Mouse (Mus musculus): ENCODE measurements around the gene Dusp3.

GRCm38 (mm10) chr11:101991813-101992212 lies 5.0 kb upstream of the Dusp3 start:
- no peak for TF ChIP-seq CTCF (IDR thresholded peaks at IDR 0.05)
- TF ChIP-seq EP300 (IDR thresholded peaks at IDR 0.05; ENCODE audit: insufficient read depth, low read depth, low read length), result no peak
- TF ChIP-seq POLR2A (IDR thresholded peaks at IDR 0.05; ENCODE audit: insufficient read depth, low read depth, low read length), result no peak

Data from heart, adult 2 months (tissue).